Mouse (Mus musculus) MEL (cell line): ENCODE data around the gene Ppfibp1. TPM values are rescaled to one million over a fixed set of nuclear protein-coding genes. Genes with fewer than 3 reads are reported as not detected.

Source experiments
- DNase-seq: peaks from one replicate; pipeline ENCODE4 v3.0.0; 2011; ENCODE audit warnings: low read depth, low spot score
- H3K27ac ChIP-seq: 2 replicates; pipeline ENCODE4 v1.5.1; 2012; ENCODE audit warnings: low read depth, mild to moderate bottlenecking, control low read depth, low read length, moderate library complexity; ENCODE audit not compliant: control insufficient read depth
- H3K27me3 ChIP-seq, 2 experiments: fragments of 150-350 bp in 1 of 2; sonication (generic) in 1 of 2; 2 replicates each; pipeline ENCODE4 v1.6.1; 2012; ENCODE audit warnings: low read length in 2 of 2, mild to moderate bottlenecking in 2 of 2, improper control_type of control experiment in 1 of 2, moderate library complexity in 1 of 2; ENCODE audit not compliant: insufficient read depth in 2 of 2, control insufficient read depth in 1 of 2
- H3K36me3 ChIP-seq, 2 experiments: 2 replicates each; pipeline ENCODE4 v1.6.1; 2012 to 2014; ENCODE audit warnings: low read length in 2 of 2, improper control_type of control experiment in 1 of 2, inconsistent platforms in 1 of 2, mild to moderate bottlenecking in 1 of 2; ENCODE audit not compliant: insufficient read depth in 2 of 2, control insufficient read depth in 1 of 2
- H3K4me1 ChIP-seq, 2 experiments: fragments of 150-350 bp in 1 of 2; sonication (generic) in 1 of 2; 2 replicates each; pipeline ENCODE4 v1.6.1; 2012; ENCODE audit warnings: low read length in 2 of 2, improper control_type of control experiment in 1 of 2, mild to moderate bottlenecking in 1 of 2; ENCODE audit not compliant: insufficient read depth in 2 of 2, control insufficient read depth in 1 of 2
- H3K4me3 ChIP-seq, 2 experiments: fragments of 150-350 bp in 1 of 2; sonication (generic) in 1 of 2; 2 replicates each; pipeline ENCODE4 v1.5.1; 2012; ENCODE audit warnings: low read depth in 2 of 2, low read length in 2 of 2, mild to moderate bottlenecking in 2 of 2, moderate library complexity in 2 of 2, control low read depth in 1 of 2, improper control_type of control experiment in 1 of 2; ENCODE audit not compliant: control insufficient read depth in 1 of 2, insufficient read depth in 1 of 2
- H3K79me2 ChIP-seq: 2 replicates; pipeline ENCODE4 v1.6.1; 2012; ENCODE audit warnings: mild to moderate bottlenecking, low read length, moderate library complexity; ENCODE audit not compliant: control insufficient read depth, poor library complexity, insufficient read depth
- H3K9ac ChIP-seq: 2 replicates; pipeline ENCODE4 v1.6.1; 2012; ENCODE audit warnings: low read depth, mild to moderate bottlenecking, control low read depth, low read length, moderate library complexity; ENCODE audit not compliant: control insufficient read depth, poor library complexity, severe bottlenecking
- H3K9me3 ChIP-seq: fragments of 150-350 bp; sonication (generic); replicated peaks from 2 replicates; pipeline ENCODE4 v1.6.1; 2012; ENCODE audit warnings: mild to moderate bottlenecking, low read length, improper control_type of control experiment, moderate library complexity; ENCODE audit not compliant: insufficient read depth
- CHD1 ChIP-seq: IDR thresholded peaks from 2 replicates; pipeline ENCODE4 v1.6.1; 2012; ENCODE audit warnings: low read depth, mild to moderate bottlenecking, inconsistent platforms, low read length, improper control_type of control experiment
- CHD2 ChIP-seq: IDR thresholded peaks from 2 replicates; pipeline ENCODE4 v1.6.1; 2011; ENCODE audit warnings: low read length, improper control_type of control experiment
- E2F4 ChIP-seq: IDR thresholded peaks from 2 replicates; pipeline ENCODE4 v1.6.1; 2011; ENCODE audit warnings: low read depth, low read length, improper control_type of control experiment, borderline replicate concordance
- ELF1 ChIP-seq: IDR thresholded peaks from 2 replicates; pipeline ENCODE4 v1.6.1; 2014; ENCODE audit warnings: low read depth, mild to moderate bottlenecking, inconsistent platforms, low read length, improper control_type of control experiment, moderate library complexity
- GABPA ChIP-seq: IDR thresholded peaks from 2 replicates; pipeline ENCODE4 v1.6.1; 2012; ENCODE audit warnings: low read depth, mild to moderate bottlenecking, inconsistent platforms, low read length, improper control_type of control experiment, moderate library complexity
- GATA1 ChIP-seq: IDR thresholded peaks from 2 replicates; pipeline ENCODE4 v1.6.1; 2011; ENCODE audit warnings: low read depth, low read length, improper control_type of control experiment
- JUND ChIP-seq: IDR thresholded peaks from 2 replicates; pipeline ENCODE4 v1.6.1; 2011; ENCODE audit warnings: low read depth, mild to moderate bottlenecking, improper control_type of control experiment, low read length
- MAX ChIP-seq: IDR thresholded peaks from 2 replicates; pipeline ENCODE4 v1.6.1; 2011; ENCODE audit warnings: low read length, improper control_type of control experiment
- MYB ChIP-seq: IDR thresholded peaks from 2 replicates; pipeline ENCODE4 v1.6.1; 2011; ENCODE audit warnings: mild to moderate bottlenecking, low read depth, low read length, improper control_type of control experiment
- MYC ChIP-seq: IDR thresholded peaks from 2 replicates; pipeline ENCODE4 v1.6.1; 2011; ENCODE audit warnings: low read depth, mild to moderate bottlenecking, low read length, improper control_type of control experiment, moderate library complexity
- NELFE ChIP-seq: IDR thresholded peaks from 2 replicates; pipeline ENCODE4 v1.6.1; 2011; ENCODE audit warnings: low read depth, low read length, improper control_type of control experiment
- NRF1 ChIP-seq: IDR thresholded peaks from 2 replicates; pipeline ENCODE4 v1.6.1; 2014; ENCODE audit warnings: low read depth, mild to moderate bottlenecking, inconsistent platforms, low read length, improper control_type of control experiment, moderate library complexity; ENCODE audit not compliant: poor library complexity, insufficient read depth, severe bottlenecking
- POLR2A ChIP-seq, 2 experiments: IDR thresholded peaks; 2 replicates each; pipeline ENCODE4 v1.6.1; 2011 to 2012; ENCODE audit warnings: low read length in 2 of 2, mild to moderate bottlenecking in 2 of 2, control low read depth in 1 of 2, improper control_type of control experiment in 1 of 2, low read depth in 1 of 2, moderate library complexity in 1 of 2; ENCODE audit not compliant: control insufficient read depth in 1 of 2, insufficient read depth in 1 of 2, poor library complexity in 1 of 2
- POLR2AphosphoS2 ChIP-seq: IDR thresholded peaks from 2 replicates; pipeline ENCODE4 v1.6.1; 2011; ENCODE audit warnings: low read length, improper control_type of control experiment
- POLR2AphosphoS5 ChIP-seq: IDR thresholded peaks from 2 replicates; pipeline ENCODE4 v1.6.1; 2012; ENCODE audit warnings: low read depth, borderline replicate concordance, mild to moderate bottlenecking, inconsistent platforms, low read length, moderate library complexity, mixed read lengths
- RCOR1 ChIP-seq: IDR thresholded peaks from 2 replicates; pipeline ENCODE4 v1.6.1; 2012; ENCODE audit warnings: low read depth, mild to moderate bottlenecking, inconsistent platforms, low read length, improper control_type of control experiment
- SIN3A ChIP-seq: IDR thresholded peaks from 2 replicates; pipeline ENCODE4 v1.6.1; 2012; ENCODE audit warnings: low read length, improper control_type of control experiment, inconsistent platforms
- SMC3 ChIP-seq: IDR thresholded peaks from 2 replicates; pipeline ENCODE4 v1.6.1; 2011; ENCODE audit warnings: low read depth, low read length, improper control_type of control experiment
- TAL1 ChIP-seq: IDR thresholded peaks from 2 replicates; pipeline ENCODE4 v1.6.1; 2012; ENCODE audit warnings: mild to moderate bottlenecking, inconsistent platforms, low read length, moderate library complexity, mixed read lengths
- TCF12 ChIP-seq: IDR thresholded peaks from 2 replicates; pipeline ENCODE4 v1.6.1; 2014; ENCODE audit warnings: low read depth, mild to moderate bottlenecking, inconsistent platforms, low read length, improper control_type of control experiment, moderate library complexity
- USF1 ChIP-seq: IDR thresholded peaks from 2 replicates; pipeline ENCODE4 v1.6.1; 2014; ENCODE audit warnings: low read depth, mild to moderate bottlenecking, inconsistent platforms, low read length, improper control_type of control experiment, moderate library complexity
- USF2 ChIP-seq, 2 experiments: IDR thresholded peaks; 2 replicates each; pipeline ENCODE4 v1.6.1; 2011 to 2012; ENCODE audit warnings: improper control_type of control experiment in 2 of 2, low read length in 2 of 2, borderline replicate concordance in 1 of 2, inconsistent platforms in 1 of 2, low read depth in 1 of 2, mild to moderate bottlenecking in 1 of 2; ENCODE audit not compliant: insufficient read depth in 1 of 2
- ZC3H11A ChIP-seq: IDR thresholded peaks from 2 replicates; pipeline ENCODE4 v1.6.1; 2012; ENCODE audit warnings: low read depth, mild to moderate bottlenecking, inconsistent platforms, low read length, improper control_type of control experiment
- ZMIZ1 ChIP-seq: IDR thresholded peaks from 2 replicates; pipeline ENCODE4 v1.6.1; 2012; ENCODE audit warnings: low read depth, mild to moderate bottlenecking, inconsistent platforms, low read length, improper control_type of control experiment, moderate library complexity
- ZNF384 ChIP-seq: IDR thresholded peaks from 2 replicates; pipeline ENCODE4 v1.6.1; 2012; ENCODE audit warnings: low read depth, mild to moderate bottlenecking, inconsistent platforms, low read length, improper control_type of control experiment
- polyA plus RNA-seq, 2 experiments: library from polyadenylated mRNA; stranded (reverse) in 1 of 2; unstranded in 1 of 2; fragments of >175 nt in 1 of 2; fragments of >200 nt in 1 of 2; gene quantifications; 2 replicates each; pipeline versions ENCODE4 v1.2.1 to v1.2.4; 2012; ENCODE audit warnings: low replicate concordance in 2 of 2, low read depth in 1 of 2; ENCODE audit not compliant: insufficient read length in 2 of 2, insufficient read depth in 1 of 2, missing spikeins in 1 of 2
- total RNA-seq: library from RNA; depleted of rRNA; stranded (reverse); fragments of 300-350 nt; gene quantifications from 2 replicates; pipeline ENCODE4 v1.2.3, GENCODE M21; 2012

The Ppfibp1 gene
- total and polyA plus RNA-seq, 3 experiments: 12.2 to 14.6 TPM; not detected in 1

DNA sequence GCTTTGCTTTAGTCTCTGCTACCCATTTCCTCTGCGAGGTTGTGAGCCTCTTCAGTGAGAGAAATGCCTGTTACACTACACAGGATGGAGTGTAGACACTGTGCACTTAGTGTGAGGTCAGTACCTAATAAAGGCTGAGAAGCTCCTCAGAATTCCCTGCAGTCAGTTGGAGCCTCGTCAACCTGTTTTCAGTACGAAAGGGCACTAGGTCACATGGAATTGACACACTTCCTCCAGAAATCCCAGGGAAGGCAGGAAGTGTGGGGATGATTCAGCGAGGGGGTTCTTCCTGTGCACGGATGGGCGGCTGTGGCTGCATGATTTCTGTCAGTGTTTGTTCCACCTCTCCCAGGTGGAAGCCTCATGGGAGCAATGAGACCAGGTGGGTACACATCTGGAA is 44.8 kb downstream of the Ppfibp1 start:
- Histone ChIP-seq H3K4me3 (no peak overlapping the region), H3K27ac (no peak overlapping the region), H3K4me1 (no peaks in the 10 kb centered on the region), H3K9ac (no peak overlapping the region), H3K9me3 (no peaks in the 10 kb centered on the region), H3K79me2 (no peaks in the 10 kb centered on the region), H3K27me3 (no peaks in the 10 kb centered on the region), H3K36me3 (no peaks in the 10 kb centered on the region)
- no peak for TF ChIP-seq CHD1
- no peak for TF ChIP-seq TAL1
- no peak for TF ChIP-seq MYC
- no peak for TF ChIP-seq NELFE
- TF ChIP-seq NRF1: no peak
- no peak for TF ChIP-seq E2F4
- no peak for TF ChIP-seq ELF1
- no peak for TF ChIP-seq ZMIZ1
- no peak for TF ChIP-seq SIN3A
- TF ChIP-seq ZC3H11A: no peak
- no peak for DNase-seq

DNA sequence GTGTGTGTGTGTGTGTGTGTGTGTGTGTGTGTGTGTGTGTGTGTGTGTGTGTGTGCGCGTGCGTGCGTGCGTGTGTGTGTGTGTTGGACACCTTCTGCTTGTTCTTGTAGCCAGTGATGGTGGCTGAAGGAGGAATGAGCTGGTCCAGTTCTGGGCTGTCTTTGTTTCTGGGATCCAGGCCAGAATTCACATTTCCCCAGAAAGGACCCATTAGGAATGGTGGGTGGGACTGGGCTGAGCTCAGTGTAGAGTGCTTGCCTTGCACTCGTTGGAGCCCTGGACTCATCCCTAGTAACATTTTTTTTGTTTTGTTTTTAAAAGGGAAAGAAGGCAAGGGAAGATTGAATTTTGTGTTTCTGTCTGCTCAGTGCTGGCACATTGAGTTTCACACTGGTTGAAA is 47.7 kb downstream of the Ppfibp1 start:
- no peak for DNase-seq
- no peaks in the 10 kb centered on the region for H3K79me2 ChIP-seq
- H3K4me3 ChIP-seq: no peak overlapping the region
- no peak overlapping the region for H3K27ac ChIP-seq
- no peaks in the 10 kb centered on the region for H3K27me3 ChIP-seq
- TF ChIP-seq GABPA (no peak), POLR2AphosphoS2 (no peak), NRF1 (no peak), USF1 (no peak), SMC3 (no peak), JUND (no peak), E2F4 (no peak), TCF12 (no peak), USF2 (IDR thresholded peaks at IDR 0.05; ENCODE audit: borderline replicate concordance in 1 of 2, insufficient read depth in 1 of 2, low read depth in 1 of 2, low read length in 2 of 2) (no peak), MYB (no peak), POLR2AphosphoS5 (no peak), RCOR1 (no peak), TAL1 (no peak), POLR2A (IDR thresholded peaks at IDR 0.05; ENCODE audit: control insufficient read depth in 1 of 2, insufficient read depth in 1 of 2, low read depth in 1 of 2, low read length in 2 of 2, poor library complexity in 1 of 2) (no peak), ZNF384 (no peak), MAX (no peak), GATA1 (no peak), CHD1 (no peak), SIN3A (no peak), CHD2 (no peak)
- H3K9ac ChIP-seq: no peak overlapping the region
- H3K4me1 ChIP-seq: no peaks in the 10 kb centered on the region
- H3K9me3 ChIP-seq: no peaks in the 10 kb centered on the region
- H3K36me3 ChIP-seq: no peaks in the 10 kb centered on the region
